Mouse (Mus musculus): ENCODE results near the gene Ngfr.

Gene Ngfr

DNA sequence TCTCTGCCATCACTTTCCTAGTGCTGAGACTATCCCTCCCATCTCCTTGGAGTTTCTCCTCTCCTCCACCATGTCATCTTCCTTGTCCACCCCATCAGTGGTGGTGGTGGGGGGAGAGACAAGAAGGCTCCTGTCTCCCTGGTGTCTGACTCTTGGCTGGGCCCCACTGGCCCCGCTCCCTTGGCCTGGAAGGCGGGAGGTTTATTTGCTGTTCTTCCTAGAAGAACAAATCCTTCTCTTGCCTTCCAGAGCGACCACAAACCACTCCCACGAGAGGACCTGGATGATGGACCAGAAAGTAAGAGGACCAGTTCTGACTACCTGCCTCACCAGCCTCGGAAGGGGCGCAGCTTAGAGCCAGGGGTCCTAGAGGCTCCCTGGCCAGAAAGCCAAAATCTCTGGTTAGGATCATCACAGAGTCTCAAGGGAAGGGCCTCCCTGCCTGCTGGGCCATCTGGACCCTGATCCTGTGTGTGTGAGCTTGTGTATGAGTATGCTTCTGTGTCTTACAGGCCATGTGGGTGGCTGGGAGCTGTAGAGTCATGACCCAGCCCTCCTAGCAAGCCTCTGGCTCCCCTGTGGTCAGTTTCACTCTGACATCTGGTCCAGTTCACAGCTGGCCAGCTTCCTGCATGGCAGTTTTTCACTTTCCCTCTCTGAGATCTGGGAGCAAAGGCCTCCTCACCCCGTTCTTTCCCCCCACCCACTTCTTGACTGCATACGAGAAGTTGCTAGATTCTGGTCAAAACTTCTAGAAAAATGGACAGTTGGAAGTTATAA is 19.4 kb downstream of the Ngfr start:
- DNase-seq (ENCODE audit: low spot score in 2 of 2) = no peak

GRCm38 (mm10) chr11:95567366-95567765 is 20.2 kb downstream of the Ngfr start:
- no peak for DNase-seq (ENCODE audit: low spot score in 2 of 2)

DNA sequence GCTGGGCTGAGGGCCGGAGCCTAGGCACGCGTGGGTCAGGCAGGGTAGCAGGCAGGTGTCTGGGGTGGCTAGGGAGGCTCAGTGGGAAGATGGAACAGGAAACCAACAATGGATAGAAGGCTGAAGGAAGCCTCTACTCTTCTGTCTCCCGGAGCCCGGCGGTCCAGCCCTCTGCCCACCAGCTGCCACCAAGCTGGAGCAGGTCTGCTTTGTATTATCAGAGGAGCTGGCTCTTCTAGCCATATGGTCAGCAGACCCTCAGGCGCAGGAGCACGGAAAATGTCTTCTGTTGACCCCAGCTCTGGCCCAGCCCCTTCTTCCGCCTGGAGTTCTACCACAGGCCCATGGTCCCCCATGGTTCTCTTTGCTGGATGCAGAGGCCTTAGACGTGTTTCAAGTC is 22.2 kb downstream of the Ngfr start:
- no peak for DNase-seq (ENCODE audit: low spot score in 2 of 2)

- DNase-seq (ENCODE audit: low spot score in 2 of 2) = no peak
These were observed 23.7 kb downstream of the Ngfr start for GRCm38 (mm10) chr11:95563849-95564248.

GRCm38 (mm10) chr11:95560773-95561172 is 26.8 kb downstream of the Ngfr start:
- DNase-seq (ENCODE audit: low spot score in 2 of 2) = no peak

- DNase-seq (ENCODE audit: low spot score in 2 of 2) = no peak
These were observed 27.8 kb downstream of the Ngfr start for GRCm38 (mm10) chr11:95559761-95560160.

DNA sequence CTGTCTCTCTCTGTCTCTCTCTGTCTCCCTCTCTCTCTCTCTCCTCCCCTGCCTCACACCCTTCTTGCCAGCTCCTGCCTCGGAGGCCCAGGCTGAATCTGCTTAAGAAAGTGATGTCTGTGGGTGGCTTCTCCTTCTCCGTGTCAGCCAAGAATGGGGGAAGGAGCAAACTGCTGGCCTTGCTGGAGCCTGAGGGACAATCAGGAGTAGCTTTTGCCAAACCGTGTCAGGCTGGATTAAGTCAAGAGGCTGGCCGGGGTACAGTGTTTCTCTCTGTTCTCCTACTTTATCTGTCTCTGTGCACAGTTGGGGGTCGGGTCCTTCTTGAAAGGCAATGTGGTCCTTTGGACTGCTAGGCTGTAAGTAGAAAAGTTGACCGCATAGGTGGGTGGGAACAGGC is 29.8 kb downstream of the Ngfr start:
- no peak for DNase-seq (ENCODE audit: low spot score in 2 of 2)

GRCm38 (mm10) chr11:95557032-95557431 is 30.5 kb downstream of the Ngfr start:
- no peak for DNase-seq (ENCODE audit: low spot score in 2 of 2)

- DNase-seq (ENCODE audit: low spot score in 2 of 2) = no peak
These were observed 32.3 kb downstream of the Ngfr start for GRCm38 (mm10) chr11:95555279-95555678.

GRCm38 (mm10) chr11:95550301-95551021 is 37.1 kb downstream of the Ngfr start:
- DNase-seq (ENCODE audit: low spot score in 2 of 2) = no peak

DNA sequence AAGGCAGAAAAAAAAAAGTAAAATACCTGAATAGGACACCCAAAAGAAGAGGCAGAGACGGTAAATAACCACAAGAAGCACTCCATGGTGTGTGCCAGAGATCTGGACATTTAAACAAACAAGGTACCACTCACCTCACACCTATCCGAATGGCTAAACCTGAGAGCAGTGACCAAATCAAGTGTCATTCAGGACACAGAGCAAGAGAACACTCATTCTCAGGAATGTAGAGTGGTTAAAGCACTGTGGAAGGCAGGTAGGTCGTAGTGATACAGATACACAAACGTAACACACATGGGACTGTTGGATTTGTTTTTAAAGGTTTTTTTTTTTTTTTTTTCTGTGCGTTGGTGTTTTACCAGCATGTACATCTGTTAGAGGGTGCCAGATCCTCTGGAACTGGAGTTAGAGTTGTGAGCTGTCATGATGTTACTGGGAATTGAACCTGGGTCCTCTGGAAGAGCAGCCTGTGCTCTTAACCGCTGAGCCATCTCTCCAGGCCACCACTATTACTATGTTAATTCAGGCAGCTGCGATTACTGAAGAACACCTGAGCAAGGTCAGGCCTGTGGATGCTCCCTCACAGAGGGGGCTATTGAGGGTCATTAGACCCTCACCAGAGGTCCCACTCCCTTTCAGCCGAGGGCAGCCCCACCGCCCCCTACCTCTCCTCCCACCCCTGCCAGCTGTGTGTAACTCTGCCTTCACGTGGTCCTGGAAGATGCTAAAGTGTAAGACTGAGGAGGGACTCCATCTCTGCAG is 41.3 kb downstream of the Ngfr start:
- no peak for DNase-seq (ENCODE audit: low spot score in 2 of 2)

- DNase-seq (ENCODE audit: low spot score in 2 of 2) = no peak
These were observed 42.8 kb downstream of the Ngfr start for GRCm38 (mm10) chr11:95544546-95545327.

- no peak for DNase-seq (ENCODE audit: low spot score in 2 of 2)
These were observed 46.7 kb downstream of the Ngfr start for GRCm38 (mm10) chr11:95540637-95541385.

DNA sequence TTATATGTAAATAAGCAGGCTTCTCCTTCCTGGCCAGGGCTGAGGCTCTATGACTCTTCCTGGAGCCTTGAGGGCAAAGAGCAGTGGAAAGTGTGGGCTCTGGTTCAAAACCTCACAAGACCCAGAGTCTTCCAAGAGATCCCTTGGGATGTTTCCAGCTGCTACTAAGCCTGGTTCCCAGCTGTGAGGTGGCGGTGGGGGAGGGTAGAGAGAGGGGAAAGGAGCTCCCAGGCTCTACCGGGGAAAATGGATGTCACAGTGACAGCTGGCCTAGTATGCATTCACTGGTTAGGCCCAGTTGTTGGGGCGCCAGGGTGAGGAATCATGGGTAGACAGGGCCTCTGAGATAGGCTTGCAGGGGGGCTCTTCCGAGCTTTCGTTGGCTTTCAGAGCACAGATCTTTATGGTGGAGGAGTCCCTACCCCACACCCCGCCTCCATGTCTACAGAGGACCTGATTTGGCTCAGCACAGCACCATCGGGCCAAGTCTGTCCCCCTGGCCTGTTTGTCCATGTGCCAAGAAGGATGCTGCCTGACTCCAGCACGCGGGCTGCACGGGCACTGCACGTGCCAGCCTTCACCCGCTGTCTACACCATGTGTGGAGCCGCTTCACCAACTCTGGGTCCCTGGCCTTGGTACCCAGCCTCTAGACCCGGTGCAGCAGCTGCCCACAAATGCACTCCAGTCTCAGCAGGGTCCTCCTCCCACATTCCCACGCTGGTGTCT is 49.0 kb downstream of the Ngfr start:
- DNase-seq (ENCODE audit: low spot score in 2 of 2) = no peak

DNA sequence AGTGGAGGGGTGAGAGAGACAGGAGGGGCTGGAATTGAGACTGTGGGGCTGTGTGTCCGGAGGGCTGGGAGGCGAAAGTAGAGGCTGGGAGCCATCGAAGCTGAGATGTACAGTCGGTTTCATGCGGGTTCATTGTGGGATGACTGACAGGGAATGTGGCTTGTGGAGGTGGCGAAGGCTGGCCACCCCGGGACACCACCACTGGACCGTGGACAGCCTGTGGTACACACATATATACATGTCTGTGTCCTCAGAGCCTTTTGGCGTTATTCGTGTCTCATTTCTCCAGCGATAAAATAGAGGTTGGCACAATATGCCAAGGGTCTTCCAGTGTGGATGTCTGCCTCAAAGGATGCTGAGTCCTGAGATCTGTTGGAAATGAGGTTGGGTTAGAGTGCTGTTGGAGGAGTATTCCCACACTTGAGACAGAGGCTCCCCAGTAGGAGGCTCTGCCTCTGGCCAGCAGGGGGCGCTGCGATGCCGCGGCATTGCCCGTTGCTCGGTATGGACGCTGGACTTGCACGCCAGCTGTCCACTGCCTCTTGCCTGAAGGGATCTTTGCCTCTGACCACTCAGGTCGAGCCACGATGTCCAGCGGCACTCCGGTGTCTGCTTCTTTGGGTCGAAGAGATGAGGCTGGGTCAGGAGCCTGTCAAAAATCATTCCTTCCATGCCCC is 53.9 kb downstream of the Ngfr start:
- peak; percentile 50 to 53 for DNase-seq (ENCODE audit: low spot score in 2 of 2)

GRCm38 (mm10) chr11:95532353-95533072 is 55.0 kb downstream of the Ngfr start:
- no peak for DNase-seq (ENCODE audit: low spot score in 2 of 2)

DNA sequence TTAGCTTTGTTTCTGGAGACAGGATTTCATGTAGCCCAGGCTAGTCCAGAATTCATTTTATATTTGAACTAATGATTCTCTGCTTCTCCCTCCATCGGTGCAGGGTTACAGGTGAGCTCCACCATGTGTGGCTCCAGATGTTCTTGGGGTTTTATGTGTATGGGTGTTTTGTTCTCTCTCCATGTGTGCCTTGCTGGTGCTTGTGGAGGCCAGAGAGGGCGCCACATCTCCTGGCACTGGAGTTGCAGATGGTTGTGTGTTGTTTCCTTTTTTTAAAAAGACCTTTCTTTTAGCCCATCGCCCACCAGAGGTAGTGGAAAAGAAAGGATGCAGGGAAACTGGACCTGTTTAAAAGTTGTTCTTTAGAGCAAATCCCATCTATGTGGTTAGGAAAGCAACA is 59.3 kb downstream of the Ngfr start:
- no peak for DNase-seq (ENCODE audit: low spot score in 2 of 2)

DNA sequence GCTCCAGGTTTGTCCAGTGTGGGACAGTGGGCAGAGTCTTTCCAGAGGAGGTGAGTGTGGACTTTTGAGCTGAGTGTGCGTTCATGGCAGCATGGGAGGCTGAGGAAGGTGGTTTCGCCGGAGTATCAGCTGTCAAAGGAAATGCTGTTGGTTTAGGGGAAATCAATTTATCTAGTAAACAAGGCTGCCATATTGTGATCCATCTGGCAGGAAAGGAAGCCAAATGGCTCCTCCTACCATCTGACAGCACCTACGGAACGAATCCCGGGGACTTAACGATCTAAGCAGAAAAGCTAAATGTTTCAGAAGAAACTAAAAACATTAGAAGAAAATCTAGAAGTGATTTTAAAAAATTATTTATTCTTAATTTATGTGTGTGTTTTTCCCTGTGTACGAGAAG is 60.2 kb downstream of the Ngfr start:
- DNase-seq (ENCODE audit: low spot score in 2 of 2) = no peak

DNA sequence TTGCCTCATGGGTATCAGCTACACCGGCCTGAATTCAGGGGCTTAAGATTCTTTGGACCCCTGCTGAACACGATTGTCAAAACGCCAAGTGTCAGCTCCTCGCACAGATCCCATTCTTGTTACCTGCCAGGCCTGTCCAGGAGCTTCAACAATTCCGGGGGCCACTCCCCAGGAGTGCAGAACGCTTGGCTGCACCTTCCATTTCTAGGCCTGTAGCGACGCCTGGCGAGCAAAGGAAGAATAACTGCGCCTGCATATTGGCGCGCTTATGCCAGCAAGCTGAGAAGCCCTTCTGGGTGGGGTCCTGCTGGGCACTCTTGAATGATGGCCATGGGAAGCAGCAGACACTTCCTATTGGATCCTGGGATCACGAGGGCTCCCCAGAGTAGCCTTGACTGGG is 66.0 kb downstream of the Ngfr start:
- DNase-seq (ENCODE audit: low spot score in 2 of 2) = peak; percentile 22 to 49

All from spleen, postnatal 36 days (tissue).